Mouse (Mus musculus) CD8-positive naive resting alpha-beta T cell, adult 2 months (primary cell): Measurements from ENCODE around the gene Pdik1l.

ENCODE experiments used
- DNase-seq, 2 experiments: peaks; one replicate each; pipeline ENCODE4 v3.0.0; 2022; ENCODE audit warnings: low read depth in 2 of 2, low spot score in 2 of 2

Pdik1l gene

DNA sequence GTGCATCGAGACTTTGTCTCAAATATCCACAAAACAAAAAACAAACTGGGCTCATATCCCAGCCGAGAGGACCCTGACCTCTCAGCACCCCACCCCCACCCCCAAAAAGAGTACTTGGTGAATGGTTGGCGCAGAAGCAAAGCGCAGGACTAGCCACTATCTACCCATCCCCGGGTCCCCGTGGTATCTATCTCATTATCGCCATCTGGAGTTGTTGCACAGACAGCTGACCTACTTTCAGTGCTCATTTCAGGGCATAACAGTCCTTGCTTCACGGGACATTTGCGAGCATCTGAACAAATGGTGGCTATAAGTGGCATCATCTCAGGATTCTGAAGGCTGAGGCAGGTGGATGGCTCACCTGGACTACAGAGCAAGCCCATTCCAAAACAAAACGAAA is 49.0 kb downstream of the Pdik1l start:
- DNase-seq: no peak

- no peak for DNase-seq
Observed at GRCm38 (mm10) chr4:134238279-134238651, 49.4 kb downstream of the Pdik1l start, which contains the start of gene Cnksr1. TSS of gene Cnksr1 (minus strand) at chr4:134238399.

DNA sequence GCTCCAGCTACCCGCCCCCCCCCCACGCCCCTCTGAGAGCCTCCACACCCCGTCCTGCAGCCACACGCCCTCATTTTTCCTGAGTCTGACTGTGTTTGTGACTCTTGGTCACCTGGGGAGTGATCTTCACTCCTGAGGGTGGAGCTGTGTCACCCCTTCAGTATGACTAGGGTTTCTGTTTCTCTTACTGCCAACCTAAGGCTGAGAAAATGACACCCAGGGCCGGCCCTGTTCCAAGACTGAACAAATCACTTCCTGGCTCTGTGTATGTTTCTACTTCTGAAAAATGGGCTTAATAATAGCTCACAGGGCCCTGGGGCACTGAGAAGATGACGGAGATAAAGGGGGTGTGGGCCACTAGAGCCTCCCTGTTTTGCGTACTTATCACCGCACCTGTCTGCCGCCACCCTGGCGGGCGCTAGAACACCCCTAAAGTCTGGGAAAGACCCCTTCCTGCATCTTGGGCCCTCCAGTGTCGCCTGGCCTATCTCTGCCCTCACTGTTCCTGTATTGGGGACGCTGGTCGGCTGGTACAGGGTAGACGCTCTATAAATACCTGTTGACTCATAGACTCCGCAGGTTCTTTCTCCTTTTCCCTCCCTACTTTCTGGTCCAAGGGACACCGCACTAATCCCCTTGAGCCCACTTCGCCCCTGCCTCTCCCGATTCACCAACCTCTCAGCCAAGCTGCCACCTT is 50.0 kb downstream of the Pdik1l start:
- DNase-seq: no peak

GRCm38 (mm10) chr4:134234876-134235275 is 52.8 kb downstream of the Pdik1l start:
- no peak for DNase-seq

- DNase-seq: no peak
Observed at GRCm38 (mm10) chr4:134230431-134230830, 57.3 kb downstream of the Pdik1l start.

DNA sequence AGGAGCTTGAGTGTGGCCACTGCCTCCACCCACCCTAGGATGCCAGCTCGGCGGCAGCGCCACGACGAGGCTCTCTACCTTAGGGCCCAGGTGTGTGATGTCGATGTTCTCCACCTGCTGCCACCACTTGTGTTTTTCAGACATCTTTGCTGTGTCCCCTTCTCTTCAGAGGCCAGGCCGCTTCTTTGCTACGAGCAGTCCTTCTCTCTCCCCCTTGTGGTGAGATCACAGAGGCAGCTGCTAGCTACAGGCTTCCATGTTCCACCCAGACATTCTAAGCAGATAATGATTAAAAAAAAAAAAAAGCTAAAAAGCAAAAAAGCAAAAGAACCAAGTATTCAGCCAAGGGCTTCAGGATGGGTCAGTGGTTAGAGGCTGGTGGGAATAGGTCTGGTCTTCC is 60.5 kb downstream of the Pdik1l start, which contains the start of gene Catsper4:
TSS of gene Catsper4 (minus strand) at position 190 of the 400 bp plus-strand sequence.
- no peak for DNase-seq
